Mouse (Mus musculus): ENCODE results near the gene Calr3. TPM values are rescaled to one million over a fixed set of nuclear protein-coding genes. Genes with fewer than 3 reads are reported as not detected.

Gene Calr3
- 1 to 10 TPM in 1 of 2 experiments, under 1 TPM in 1; 0.96 to 1.4 TPM for total RNA-seq (2021)

- intact Hi-C loops (cut with DNase I): no loop called here
- DNase-seq (ENCODE audit: low spot score in 2 of 2): peak; percentile 99 to 100
These were observed at the start of gene Calr3, which contains the start of gene 1700030K09Rik for GRCm38 (mm10) chr8:72443338-72443993. Gene Calr3 (minus strand): TSS chr8:72443870. Gene 1700030K09Rik (plus strand): TSS chr8:72443880.

- no peak for DNase-seq (ENCODE audit: low spot score in 2 of 2)
- intact Hi-C loops (cut with DNase I): no loop called here
These were observed 49.7 kb upstream of the Calr3 start for GRCm38 (mm10) chr8:72493381-72493780.

- intact Hi-C loops (cut with DNase I): loop anchor here (1.0 kb wide), 1 partner anchor 56 kb away; the partner anchor contains the start of gene Med26
- peak; percentile 99 to 100 for DNase-seq (ENCODE audit: low spot score in 2 of 2)
These were observed 49.0 kb upstream of the Calr3 start for GRCm38 (mm10) chr8:72492622-72493081.

GRCm38 (mm10) chr8:72491680-72492621, 48.3 kb upstream of the Calr3 start, which contains the start of gene Slc35e1:
Gene Slc35e1 (minus strand): TSS chr8:72492614.
- intact Hi-C loops (cut with DNase I): loop anchor here (1.0 kb wide), 1 partner anchor 56 kb away; the partner anchor contains the start of gene Med26
- DNase-seq (ENCODE audit: low spot score in 2 of 2): peak; percentile 52 to 54

- no peak for DNase-seq (ENCODE audit: low spot score in 2 of 2)
- intact Hi-C loops (cut with DNase I): no loop called here
These were observed 47.3 kb upstream of the Calr3 start for GRCm38 (mm10) chr8:72491017-72491416.

- intact Hi-C loops (cut with DNase I): no loop called here
- DNase-seq (ENCODE audit: low spot score in 2 of 2): no peak
These were observed 43.3 kb upstream of the Calr3 start for GRCm38 (mm10) chr8:72487014-72487413.

- DNase-seq (ENCODE audit: low spot score in 2 of 2): peak in 1 of 2 experiments; percentile 39
- intact Hi-C loops (cut with DNase I): no loop called here
These were observed 42.0 kb upstream of the Calr3 start for GRCm38 (mm10) chr8:72485456-72486199.

GRCm38 (mm10) chr8:72474826-72475546, 31.3 kb upstream of the Calr3 start, which contains the start of gene Cherp:
Gene Cherp (minus strand): TSS chr8:72475226.
- peak; percentile 98 to 99 for DNase-seq (ENCODE audit: low spot score in 2 of 2)
- intact Hi-C loops (cut with DNase I): loop anchor here (5.0 kb wide), 1 partner anchor 72 kb away; the partner anchor contains the start of gene Med26

- intact Hi-C loops (cut with DNase I): no loop called here
- DNase-seq (ENCODE audit: low spot score in 2 of 2): no peak
These were observed 27.0 kb upstream of the Calr3 start for GRCm38 (mm10) chr8:72470684-72471083.

GRCm38 (mm10) chr8:72469984-72470383, 26.3 kb upstream of the Calr3 start:
- DNase-seq (ENCODE audit: low spot score in 2 of 2): no peak
- intact Hi-C loops (cut with DNase I): no loop called here

GRCm38 (mm10) chr8:72469243-72469642, 25.6 kb upstream of the Calr3 start:
- DNase-seq (ENCODE audit: low spot score in 2 of 2): no peak
- intact Hi-C loops (cut with DNase I): no loop called here

GRCm38 (mm10) chr8:72464211-72464610, 20.5 kb upstream of the Calr3 start:
- intact Hi-C loops (cut with DNase I): no loop called here
- DNase-seq (ENCODE audit: low spot score in 2 of 2): no peak

- intact Hi-C loops (cut with DNase I): no loop called here
- no peak for DNase-seq (ENCODE audit: low spot score in 2 of 2)
These were observed 16.3 kb upstream of the Calr3 start for GRCm38 (mm10) chr8:72459881-72460533.

GRCm38 (mm10) chr8:72458457-72458856, 14.8 kb upstream of the Calr3 start:
- intact Hi-C loops (cut with DNase I): no loop called here
- DNase-seq (ENCODE audit: low spot score in 2 of 2): no peak

- no peak for DNase-seq (ENCODE audit: low spot score in 2 of 2)
- intact Hi-C loops (cut with DNase I): no loop called here
These were observed 14.1 kb upstream of the Calr3 start for GRCm38 (mm10) chr8:72457806-72458205.

GRCm38 (mm10) chr8:72455317-72455716, 11.6 kb upstream of the Calr3 start:
- intact Hi-C loops (cut with DNase I): no loop called here
- DNase-seq (ENCODE audit: low spot score in 2 of 2): no peak

- intact Hi-C loops (cut with DNase I): no loop called here
These were observed 10.2 kb upstream of the Calr3 start for GRCm38 (mm10) chr8:72453904-72454303.

GRCm38 (mm10) chr8:72451516-72451915, 7.8 kb upstream of the Calr3 start:
- no peak for DNase-seq (ENCODE audit: low spot score in 2 of 2)
- intact Hi-C loops (cut with DNase I): no loop called here

More at GRCm38 (mm10) chr8:72453904-72454303, 10.2 kb upstream of the Calr3 start:
- DNase-seq (ENCODE audit: low spot score in 2 of 2): no peak

All from left cerebral cortex, postnatal 25 days (tissue).